Mouse (Mus musculus) mature B cell (primary cell): ENCODE results near the gene Cnnm1.

ENCODE experiments used
- in situ Hi-C: fragments of 300-500 bp; cut with MboI; formaldehyde crosslinking; loops from 2 replicates; pipeline ENCODE4 v1.14.3; 2019

The Cnnm1 gene

GRCm38 (mm10) chr19:43511621-43512620 is 71.7 kb downstream of the Cnnm1 start:
- in situ Hi-C loops: no loop called here

- in situ Hi-C loops: no loop called here
Observed at GRCm38 (mm10) chr19:43513874-43514273, 73.6 kb downstream of the Cnnm1 start.

- in situ Hi-C loops: no loop called here
Observed at GRCm38 (mm10) chr19:43515668-43516396, 75.6 kb downstream of the Cnnm1 start.

- in situ Hi-C loops: no loop called here
Observed at GRCm38 (mm10) chr19:43516397-43517035, 76.3 kb downstream of the Cnnm1 start.

GRCm38 (mm10) chr19:43517320-43517719 is 77.1 kb downstream of the Cnnm1 start:
- in situ Hi-C loops: no loop called here

GRCm38 (mm10) chr19:43517808-43518207 is 77.6 kb downstream of the Cnnm1 start:
- in situ Hi-C loops: no loop called here

- in situ Hi-C loops: no loop called here
Observed at GRCm38 (mm10) chr19:43518261-43518660, 78.0 kb downstream of the Cnnm1 start.

- in situ Hi-C loops: no loop called here
Observed at GRCm38 (mm10) chr19:43519226-43519625, 79.0 kb downstream of the Cnnm1 start.

GRCm38 (mm10) chr19:43520402-43520801 is 80.2 kb downstream of the Cnnm1 start:
- in situ Hi-C loops: no loop called here

- in situ Hi-C loops: no loop called here
Observed at GRCm38 (mm10) chr19:43521362-43521761, 81.1 kb downstream of the Cnnm1 start.

- in situ Hi-C loops: no loop called here
Observed at GRCm38 (mm10) chr19:43521996-43522395, 81.8 kb downstream of the Cnnm1 start.

- in situ Hi-C loops: no loop called here
Observed at GRCm38 (mm10) chr19:43523551-43523950, 83.3 kb downstream of the Cnnm1 start.

- in situ Hi-C loops: no loop called here
Observed at GRCm38 (mm10) chr19:43524187-43525103, 84.2 kb downstream of the Cnnm1 start, which contains the start of gene Got1. TSS of gene Got1 (minus strand) at chr19:43524605.

- in situ Hi-C loops: no loop called here
Observed at GRCm38 (mm10) chr19:43525104-43525482, 84.9 kb downstream of the Cnnm1 start.

- in situ Hi-C loops: no loop called here
Observed at GRCm38 (mm10) chr19:43525566-43525965, 85.3 kb downstream of the Cnnm1 start.

GRCm38 (mm10) chr19:43526025-43526424 is 85.8 kb downstream of the Cnnm1 start:
- in situ Hi-C loops: no loop called here

- in situ Hi-C loops: no loop called here
Observed at GRCm38 (mm10) chr19:43527131-43527530, 86.9 kb downstream of the Cnnm1 start.

GRCm38 (mm10) chr19:43528056-43528587 is 87.9 kb downstream of the Cnnm1 start:
- in situ Hi-C loops: no loop called here

- in situ Hi-C loops: no loop called here
Observed at GRCm38 (mm10) chr19:43530197-43530770, 90.0 kb downstream of the Cnnm1 start.

- in situ Hi-C loops: no loop called here
Observed at GRCm38 (mm10) chr19:43530921-43531320, 90.7 kb downstream of the Cnnm1 start.
